Mouse (Mus musculus): ENCODE data around the gene Tec. TPM values are rescaled to one million over a fixed set of nuclear protein-coding genes. Genes with fewer than 3 reads are reported as not detected.
A peak's percentile ranks its signal among the peaks of the same experiment; 100 is the strongest.
"Not testable (repeated sequence)": the region's sequence is repeated elsewhere in the genome, so short reads cannot be mapped to it uniquely, and the experiment has no call there.

Gene Tec
- polyA plus RNA-seq, 1 experiment from 2014 or later, result 5.2 TPM

DNA sequence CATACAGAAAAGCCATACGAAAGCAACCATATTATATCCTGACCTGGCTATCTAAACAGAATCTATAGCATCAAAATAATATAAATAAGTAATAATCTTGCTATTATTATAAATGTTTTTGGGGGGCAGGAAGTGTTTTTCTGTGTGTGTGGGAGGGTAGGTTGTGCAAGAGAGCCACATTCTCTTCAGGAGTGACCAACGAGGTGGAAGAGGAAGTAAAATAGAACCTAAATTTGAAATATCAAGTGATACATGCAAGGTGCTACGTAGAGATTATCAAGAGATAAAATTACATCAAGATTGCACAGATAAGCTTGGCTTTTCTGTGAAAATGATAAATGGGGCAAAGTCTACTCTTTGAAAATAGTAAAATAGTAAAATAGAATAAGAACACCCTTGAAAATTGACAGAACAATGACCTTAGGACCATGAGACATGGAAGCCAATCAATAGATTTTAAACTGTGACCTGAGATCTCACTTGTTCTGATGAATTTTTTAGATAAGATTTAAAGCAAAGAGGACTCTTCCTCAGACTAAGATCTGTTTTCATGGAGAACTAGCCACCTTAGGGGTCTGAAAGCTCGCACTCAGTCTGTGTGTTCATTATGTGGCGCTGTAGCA is 37.2 kb downstream of the Tec start:
- no peaks in the 10 kb centered on the region; the same call in 1 of the 2 replicates for H3K27me3 ChIP-seq
- no peaks in the 10 kb centered on the region for H3K4me1 ChIP-seq
- no peak overlapping the region for H3K4me3 ChIP-seq
- H3K4me2 ChIP-seq (replicated peaks), result no peak overlapping the region
- ATAC-seq (ENCODE audit: low FRiP score, low read depth), result no peak
- no peak overlapping the region for H3K27ac ChIP-seq (replicated peaks)
- H3K9me3 ChIP-seq, result no peaks in the 10 kb centered on the region
- H3K36me3 ChIP-seq, result no peaks in the 10 kb centered on the region
- H3K9ac ChIP-seq (replicated peaks), result no peak overlapping the region
- 96% methylated on average over 5 of the region's 5 CpGs for WGBS

DNA sequence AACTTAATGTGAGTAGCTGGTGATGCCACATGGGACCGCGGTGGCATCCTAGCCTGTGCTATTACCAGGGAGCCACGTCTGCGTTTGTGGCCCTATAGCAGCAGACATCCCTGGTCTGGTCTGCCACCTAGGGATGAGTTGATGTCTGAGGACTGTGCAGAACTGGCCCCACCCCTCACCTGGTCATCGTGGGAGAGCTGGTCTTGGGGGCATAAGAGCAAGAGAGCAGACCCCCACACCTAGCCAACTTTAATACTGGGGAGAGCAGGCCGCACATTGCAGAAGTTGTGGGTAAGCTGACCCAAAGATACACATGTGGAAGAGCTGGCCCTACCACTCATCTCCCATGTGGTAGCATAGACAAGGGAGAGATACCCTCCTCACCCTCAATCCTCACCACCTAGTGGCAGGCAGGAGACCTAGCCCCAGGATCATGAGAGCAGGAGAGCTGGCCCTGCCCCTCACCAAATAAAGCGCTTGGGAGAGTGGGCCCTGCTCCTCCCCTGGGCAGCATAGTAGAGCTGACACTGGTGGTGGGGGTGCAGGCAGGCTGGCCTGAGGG is 38.7 kb downstream of the Tec start:
- no peaks in the 10 kb centered on the region for H3K36me3 ChIP-seq
- H3K27ac ChIP-seq (replicated peaks), result no peak overlapping the region
- 0 out of 2 replicates have a peak, but pooled peaks have one; percentile 30 for ATAC-seq (ENCODE audit: low FRiP score, low read depth)
- H3K4me2 ChIP-seq (replicated peaks), result no peak overlapping the region
- no peak overlapping the region for H3K9ac ChIP-seq (replicated peaks)
- no peak overlapping the region for H3K4me3 ChIP-seq
- whole genome bisulfite sequencing, result 83% methylated on average over 7 of the region's 7 CpGs
- no peaks in the 10 kb centered on the region for H3K9me3 ChIP-seq
- no peaks in the 10 kb centered on the region for H3K4me1 ChIP-seq
- H3K27me3 ChIP-seq, result no peaks in the 10 kb centered on the region; the same call in 1 of the 2 replicates

- 15% methylated on average over 1 of the region's 1 CpGs for WGBS
- Histone ChIP-seq H3K4me1 (no peaks in the 10 kb centered on the region), H3K4me2 (replicated peaks) (no peak overlapping the region), H3K36me3 (no peaks in the 10 kb centered on the region), H3K9ac (replicated peaks) (no peak overlapping the region), H3K9me3 (no peaks in the 10 kb centered on the region), H3K27ac (replicated peaks) (no peak overlapping the region), H3K4me3 (no peak overlapping the region), H3K27me3 (no peaks in the 10 kb centered on the region; the same call in 1 of the 2 replicates)
- ATAC-seq (ENCODE audit: low FRiP score, low read depth), result no peak
Observed at GRCm38 (mm10) chr5:72828401-72828800, 39.9 kb downstream of the Tec start.

GRCm38 (mm10) chr5:72827435-72827834 is 40.8 kb downstream of the Tec start:
- Histone ChIP-seq H3K9me3 (no peaks in the 10 kb centered on the region), H3K4me1 (no peaks in the 10 kb centered on the region), H3K4me2 (replicated peaks) (no peak overlapping the region), H3K27me3 (no peaks in the 10 kb centered on the region; the same call in 1 of the 2 replicates), H3K27ac (replicated peaks) (no peak overlapping the region), H3K9ac (replicated peaks) (no peak overlapping the region), H3K4me3 (no peak overlapping the region), H3K36me3 (no peaks in the 10 kb centered on the region)
- ATAC-seq (ENCODE audit: low FRiP score, low read depth), result no peak
- 58% methylated on average over 5 of the region's 5 CpGs for WGBS

- no peak overlapping the region for H3K4me2 ChIP-seq (replicated peaks)
- no peaks in the 10 kb centered on the region for H3K9me3 ChIP-seq
- WGBS, result 93% methylated on average over 3 of the region's 3 CpGs
- ATAC-seq (ENCODE audit: low FRiP score, low read depth), result no peak
- H3K4me3 ChIP-seq, result no peak overlapping the region
- no peaks in the 10 kb centered on the region for H3K36me3 ChIP-seq
- H3K9ac ChIP-seq (replicated peaks), result no peak overlapping the region
- no peaks in the 10 kb centered on the region; the same call in 1 of the 2 replicates for H3K27me3 ChIP-seq
- H3K4me1 ChIP-seq, result no peaks in the 10 kb centered on the region
- H3K27ac ChIP-seq (replicated peaks), result no peak overlapping the region
Observed at GRCm38 (mm10) chr5:72826445-72826844, 41.8 kb downstream of the Tec start.

DNA sequence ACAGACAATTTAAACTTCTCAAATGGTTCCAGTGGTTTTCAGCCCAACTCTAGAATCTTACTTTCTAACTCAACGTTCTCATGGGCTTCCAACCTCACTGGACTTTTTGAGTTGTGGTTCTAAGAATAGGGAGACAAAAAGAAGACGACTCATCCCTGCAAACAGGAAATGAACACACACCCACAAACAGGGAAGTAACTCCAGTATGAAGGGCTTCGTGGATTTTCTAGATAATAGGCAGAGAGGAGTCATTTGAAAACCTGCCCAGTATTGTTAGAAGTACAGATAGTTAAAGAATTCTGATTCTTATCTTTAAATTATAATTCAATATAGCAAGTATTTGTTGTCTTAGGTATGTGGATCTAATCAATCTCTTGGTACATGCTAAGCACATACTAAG is 47.6 kb downstream of the Tec start:
- no peaks in the 10 kb centered on the region for H3K36me3 ChIP-seq
- H3K4me3 ChIP-seq, result no peak overlapping the region
- H3K27ac ChIP-seq (replicated peaks), result no peak overlapping the region
- no peaks in the 10 kb centered on the region for H3K9me3 ChIP-seq
- H3K27me3 ChIP-seq, result no peaks in the 10 kb centered on the region
- WGBS, result 78% methylated on average over 3 of the region's 3 CpGs
- ATAC-seq (ENCODE audit: low FRiP score, low read depth), result no peak
- H3K4me1 ChIP-seq, result peaks cover 4% of the 10 kb centered on the region; the same call in 1 of the 2 replicates
- H3K9ac ChIP-seq (replicated peaks), result no peak overlapping the region
- H3K4me2 ChIP-seq (replicated peaks), result no peak overlapping the region

- H3K9me3 ChIP-seq, result no peaks in the 10 kb centered on the region
Observed at GRCm38 (mm10) chr5:72820036-72820640, 48.1 kb downstream of the Tec start.

GRCm38 (mm10) chr5:72818513-72819180 is 49.6 kb downstream of the Tec start:
- 90% methylated on average over 5 of the region's 5 CpGs for WGBS

More at GRCm38 (mm10) chr5:72820036-72820640, 48.1 kb downstream of the Tec start:
- Histone ChIP-seq H3K4me1 (peaks cover 4% of the 10 kb centered on the region; the same call in 1 of the 2 replicates), H3K9ac (replicated peaks) (no peak overlapping the region), H3K36me3 (no peaks in the 10 kb centered on the region), H3K27ac (replicated peaks) (no peak overlapping the region), H3K27me3 (no peaks in the 10 kb centered on the region), H3K4me2 (replicated peaks) (no peak overlapping the region), H3K4me3 (no peak overlapping the region)
- ATAC-seq (ENCODE audit: low FRiP score, low read depth), result no peak
- 82% methylated on average over 8 of the region's 8 CpGs for WGBS

DNA sequence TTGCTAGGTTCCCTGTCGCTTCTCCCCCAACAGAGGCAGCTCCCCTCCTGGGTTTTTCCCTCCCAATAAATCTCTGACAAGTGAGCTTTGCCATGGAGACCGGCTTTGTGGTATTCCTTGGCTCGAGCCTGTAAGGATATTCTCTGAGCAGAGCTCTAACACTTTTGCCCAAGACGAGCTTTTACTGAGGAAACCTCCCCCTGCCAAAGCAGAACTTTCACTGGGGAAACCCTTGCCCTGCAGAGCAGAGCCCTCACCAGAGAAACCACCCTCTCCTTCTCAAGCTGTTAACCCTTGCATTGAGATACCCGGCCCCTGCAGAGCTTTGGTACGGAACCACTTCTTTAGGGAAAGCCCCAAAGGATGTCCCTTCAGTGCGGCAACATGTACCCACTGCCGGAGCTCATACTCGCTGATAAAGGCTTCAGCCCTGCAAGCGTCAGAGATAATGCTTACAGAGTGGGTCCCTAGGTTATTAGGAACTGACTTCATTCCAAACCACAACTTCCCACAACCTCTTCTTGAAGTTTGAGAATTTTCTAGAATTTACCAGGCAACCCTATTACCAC is 50.7 kb downstream of the Tec start:
- Histone ChIP-seq H3K36me3 (no peaks in the 10 kb centered on the region), H3K4me2 (replicated peaks) (no peak overlapping the region), H3K4me1 (peaks cover 4% of the 10 kb centered on the region; the same call in 1 of the 2 replicates), H3K27me3 (no peaks in the 10 kb centered on the region), H3K4me3 (no peak overlapping the region), H3K9me3 (no peaks in the 10 kb centered on the region), H3K9ac (replicated peaks) (no peak overlapping the region), H3K27ac (replicated peaks) (no peak overlapping the region)
- WGBS, result 39% methylated on average over 10 of the region's 10 CpGs
- 0 out of 2 replicates have a peak, but pooled peaks have one; percentile 27 for ATAC-seq (ENCODE audit: low FRiP score, low read depth)

More at GRCm38 (mm10) chr5:72818513-72819180, 49.6 kb downstream of the Tec start:
- Histone ChIP-seq H3K27ac (replicated peaks) (no peak overlapping the region), H3K4me3 (no peak overlapping the region), H3K9ac (replicated peaks) (no peak overlapping the region), H3K27me3 (no peaks in the 10 kb centered on the region), H3K9me3 (no peaks in the 10 kb centered on the region), H3K4me2 (replicated peaks) (no peak overlapping the region), H3K4me1 (peaks cover 4% of the 10 kb centered on the region; the same call in 1 of the 2 replicates), H3K36me3 (no peaks in the 10 kb centered on the region)
- no peak for ATAC-seq (ENCODE audit: low FRiP score, low read depth)

DNA sequence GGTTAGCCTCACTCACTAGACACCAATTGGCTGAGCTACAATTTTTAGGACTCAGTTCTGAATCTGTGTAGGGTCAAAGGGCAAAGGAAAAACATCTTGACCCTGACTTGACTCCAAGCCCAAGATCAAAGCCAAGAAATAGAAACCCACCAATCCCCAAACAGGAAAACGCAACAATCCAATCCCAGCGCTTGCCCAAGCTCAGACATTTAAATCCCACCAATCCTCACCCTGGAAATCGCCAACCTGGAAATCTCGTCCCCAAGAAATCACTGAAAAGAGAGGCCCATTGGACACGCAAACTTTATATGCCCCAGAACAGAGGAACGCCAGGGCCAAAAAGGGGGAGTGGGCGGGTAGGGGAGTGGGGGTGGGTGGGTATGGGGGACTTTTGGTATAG is 51.3 kb downstream of the Tec start:
- not testable (repeated sequence) for ATAC-seq (ENCODE audit: low FRiP score, low read depth); H3K27ac ChIP-seq (replicated peaks)
- WGBS, result 67% methylated on average over 7 of the region's 7 CpGs

DNA sequence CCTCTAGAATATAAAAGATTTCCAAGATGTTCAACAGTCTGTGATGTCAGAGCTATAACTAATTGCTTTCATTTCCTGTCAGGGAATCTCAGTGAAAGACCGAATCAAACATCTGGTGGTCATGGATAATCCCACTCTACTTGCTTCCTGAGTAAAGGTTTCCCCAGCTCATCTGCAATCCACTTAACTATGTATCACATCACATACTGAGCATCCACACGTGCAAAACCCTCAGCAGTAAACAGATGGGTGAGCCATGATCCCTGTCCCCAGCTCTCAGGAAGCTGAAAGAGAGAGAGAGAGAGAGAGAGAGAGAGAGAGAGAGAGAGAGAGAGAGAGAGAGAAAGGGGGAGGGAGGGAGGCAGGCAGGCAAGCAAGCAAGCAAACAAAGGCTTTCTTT is 51.8 kb downstream of the Tec start:
- no peak overlapping the region for H3K4me2 ChIP-seq (replicated peaks)
- no peak overlapping the region for H3K27ac ChIP-seq (replicated peaks)

More for the DNA sequence above, 51.3 kb downstream of the Tec start:
- H3K4me3 ChIP-seq; H3K4me1 ChIP-seq; H3K4me2 ChIP-seq (replicated peaks); H3K9me3 ChIP-seq; H3K36me3 ChIP-seq; H3K9ac ChIP-seq (replicated peaks); H3K27me3 ChIP-seq: not testable (repeated sequence)

More for the DNA sequence above, 51.8 kb downstream of the Tec start:
- Histone ChIP-seq H3K4me3 (no peak overlapping the region), H3K9me3 (no peaks in the 10 kb centered on the region), H3K36me3 (no peaks in the 10 kb centered on the region), H3K27me3 (no peaks in the 10 kb centered on the region), H3K4me1 (peaks cover 4% of the 10 kb centered on the region; the same call in 1 of the 2 replicates), H3K9ac (replicated peaks) (no peak overlapping the region)
- WGBS, result 42% methylated on average over 2 of the region's 2 CpGs
- ATAC-seq (ENCODE audit: low FRiP score, low read depth), result no peak
